Mouse (Mus musculus) olfactory bulb, adult 2 months (tissue): ENCODE data around the gene Hecw2.

Experiments
- CTCF ChIP-seq: fragments of 200-500 bp; IDR thresholded peaks from 2 replicates; pipeline ENCODE4 v1.5.1; 2012; ENCODE audit warnings: low read depth, mild to moderate bottlenecking, low read length, moderate library complexity; ENCODE audit not compliant: insufficient read depth
- POLR2A ChIP-seq: fragments of 200-500 bp; IDR thresholded peaks from 2 replicates; pipeline ENCODE4 v1.6.1; 2012; ENCODE audit warnings: mild to moderate bottlenecking, low read depth, low read length, moderate library complexity; ENCODE audit not compliant: insufficient read depth

DNA sequence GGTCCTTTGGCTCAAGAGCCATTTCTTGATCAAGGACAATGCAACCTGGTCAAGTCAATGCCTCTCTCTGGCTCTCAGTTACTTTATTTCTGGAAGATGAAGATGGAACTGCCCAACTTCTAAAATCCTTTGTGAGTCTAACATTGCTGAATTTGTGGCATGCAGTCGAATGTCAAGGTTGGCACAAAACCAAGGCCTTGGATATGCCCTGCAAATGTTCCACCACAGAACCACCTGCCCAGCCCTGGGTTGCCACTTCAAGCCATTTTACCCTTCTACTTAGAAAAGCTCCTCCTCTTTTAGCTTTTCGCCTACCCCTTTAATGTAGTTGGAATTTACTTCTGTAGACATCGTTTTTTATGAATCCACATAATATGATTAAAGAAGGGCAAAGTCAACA lies 115.3 kb downstream of the Hecw2 start:
- TF ChIP-seq POLR2A (no peak), CTCF (no peak)
